Mouse (Mus musculus) neural tube, postnatal 0 days (tissue): ENCODE measurements around the gene Dmd. TPM values are rescaled to one million over a fixed set of nuclear protein-coding genes. Genes with fewer than 3 reads are reported as not detected.

Experiments used
- polyA plus RNA-seq: library from polyadenylated mRNA; unstranded; fragments of >200 nt; fragmentation: Nextera tagmentation; extraction: Ambion mirVana; gene quantifications from 2 replicates; pipeline ENCODE4 v1.2.1, GENCODE M21; 2015

The Dmd gene
- polyA plus RNA-seq: 28.6 and 35.1 TPM in 2 replicates

GRCm38 (mm10) chrX:82948630-82949029 lies at the start of gene Dmd:
Gene Dmd, plus strand, starts transcription at chrX:82948870.

GRCm38 (mm10) chrX:83487598-83487997 lies 538.9 kb downstream of the Dmd start, which contains the start of gene Tsga8:
Gene Tsga8, minus strand, starts transcription at chrX:83487924.

GRCm38 (mm10) chrX:85249379-85249778 lies 2300.7 kb downstream of the Dmd start, which contains the start of gene Fthl17a:
Gene Fthl17a, plus strand, starts transcription at chrX:85249679.

